Mouse (Mus musculus): ENCODE results near the gene Ttyh1. TPM values are rescaled to one million over a fixed set of nuclear protein-coding genes. Genes with fewer than 3 reads are reported as not detected.
A peak's percentile ranks its signal among the peaks of the same experiment; 100 is the strongest.

Ttyh1 gene
- polyA plus RNA-seq, 1 experiment from 2014 or later, result 87.3 TPM

- Histone ChIP-seq H3K4me1 (replicated peaks; ENCODE audit: control insufficient read depth, insufficient read depth, low read length) (no peaks in the 10 kb centered on the region), H3K36me3 (ENCODE audit: control insufficient read depth, insufficient read depth, low read length) (no peaks in the 10 kb centered on the region), H3K9me3 (ENCODE audit: control insufficient read depth, low read length) (no peaks in the 10 kb centered on the region), H3K27me3 (ENCODE audit: control insufficient read depth, insufficient read depth, low read length) (no peaks in the 10 kb centered on the region), H3K4me2 (ENCODE audit: low read depth, low read length, severe bottlenecking) (no peak overlapping the region), H3K4me3 (ENCODE audit: low read depth, low read length) (no peak overlapping the region), H3K27ac (ENCODE audit: low read depth, low read length) (no peak overlapping the region), H3K9ac (ENCODE audit: low read length) (no peak overlapping the region)
- 80% methylated on average over 4 of the region's 4 CpGs for WGBS
- DNase-seq (ENCODE audit: low spot score), result no peak
- ATAC-seq (replicated peaks; ENCODE audit: low FRiP score), result no peak
Measured at GRCm38 (mm10) chr7:4087238-4087895, 31.8 kb upstream of the Ttyh1 start.

- no peak for ATAC-seq (replicated peaks; ENCODE audit: low FRiP score)
- no peaks in the 10 kb centered on the region for H3K27me3 ChIP-seq (ENCODE audit: control insufficient read depth, insufficient read depth, low read length)
- no peaks in the 10 kb centered on the region for H3K9me3 ChIP-seq (ENCODE audit: control insufficient read depth, low read length)
- H3K4me3 ChIP-seq (ENCODE audit: low read depth, low read length), result no peak overlapping the region
- H3K27ac ChIP-seq (ENCODE audit: low read depth, low read length), result no peak overlapping the region
- no peak overlapping the region for H3K4me2 ChIP-seq (ENCODE audit: low read depth, low read length, severe bottlenecking)
- H3K9ac ChIP-seq (ENCODE audit: low read length), result no peak overlapping the region
- no peak for DNase-seq (ENCODE audit: low spot score)
- H3K4me1 ChIP-seq (replicated peaks; ENCODE audit: control insufficient read depth, insufficient read depth, low read length), result no peaks in the 10 kb centered on the region
- no peaks in the 10 kb centered on the region for H3K36me3 ChIP-seq (ENCODE audit: control insufficient read depth, insufficient read depth, low read length)
- 87% methylated on average over 6 of the region's 6 CpGs for WGBS
Measured at GRCm38 (mm10) chr7:4087896-4088480, 31.2 kb upstream of the Ttyh1 start.

GRCm38 (mm10) chr7:4088679-4089078 lies 30.5 kb upstream of the Ttyh1 start:
- Histone ChIP-seq H3K27ac (ENCODE audit: low read depth, low read length) (no peak overlapping the region), H3K4me2 (ENCODE audit: low read depth, low read length, severe bottlenecking) (no peak overlapping the region), H3K36me3 (ENCODE audit: control insufficient read depth, insufficient read depth, low read length) (no peaks in the 10 kb centered on the region), H3K27me3 (ENCODE audit: control insufficient read depth, insufficient read depth, low read length) (no peaks in the 10 kb centered on the region), H3K4me3 (ENCODE audit: low read depth, low read length) (no peak overlapping the region), H3K9me3 (ENCODE audit: control insufficient read depth, low read length) (no peaks in the 10 kb centered on the region), H3K9ac (ENCODE audit: low read length) (no peak overlapping the region), H3K4me1 (replicated peaks; ENCODE audit: control insufficient read depth, insufficient read depth, low read length) (no peaks in the 10 kb centered on the region)
- DNase-seq (ENCODE audit: low spot score) (no peak), ATAC-seq (replicated peaks; ENCODE audit: low FRiP score) (no peak)
- 94% methylated on average over 2 of the region's 2 CpGs for WGBS

GRCm38 (mm10) chr7:4091170-4091569 lies 28.0 kb upstream of the Ttyh1 start:
- Histone ChIP-seq H3K4me2 (ENCODE audit: low read depth, low read length, severe bottlenecking) (no peak overlapping the region), H3K4me1 (replicated peaks; ENCODE audit: control insufficient read depth, insufficient read depth, low read length) (no peaks in the 10 kb centered on the region), H3K4me3 (ENCODE audit: low read depth, low read length) (no peak overlapping the region), H3K9ac (ENCODE audit: low read length) (no peak overlapping the region), H3K9me3 (ENCODE audit: control insufficient read depth, low read length) (no peaks in the 10 kb centered on the region), H3K36me3 (ENCODE audit: control insufficient read depth, insufficient read depth, low read length) (no peaks in the 10 kb centered on the region), H3K27me3 (ENCODE audit: control insufficient read depth, insufficient read depth, low read length) (no peaks in the 10 kb centered on the region), H3K27ac (ENCODE audit: low read depth, low read length) (no peak overlapping the region)
- DNase-seq (ENCODE audit: low spot score) (no peak), ATAC-seq (replicated peaks; ENCODE audit: low FRiP score) (no peak)
- WGBS, result 58% methylated on average over 8 of the region's 8 CpGs

- no peak overlapping the region for H3K4me3 ChIP-seq (ENCODE audit: low read depth, low read length)
- H3K9ac ChIP-seq (ENCODE audit: low read length), result no peak overlapping the region
- no peaks in the 10 kb centered on the region for H3K27me3 ChIP-seq (ENCODE audit: control insufficient read depth, insufficient read depth, low read length)
- DNase-seq (ENCODE audit: low spot score) (no peak), ATAC-seq (replicated peaks; ENCODE audit: low FRiP score) (no peak)
- no peaks in the 10 kb centered on the region for H3K9me3 ChIP-seq (ENCODE audit: control insufficient read depth, low read length)
- H3K36me3 ChIP-seq (ENCODE audit: control insufficient read depth, insufficient read depth, low read length), result no peaks in the 10 kb centered on the region
- WGBS, result 80% methylated on average over 2 of the region's 2 CpGs
- no peaks in the 10 kb centered on the region for H3K4me1 ChIP-seq (replicated peaks; ENCODE audit: control insufficient read depth, insufficient read depth, low read length)
- H3K4me2 ChIP-seq (ENCODE audit: low read depth, low read length, severe bottlenecking), result no peak overlapping the region
- H3K27ac ChIP-seq (ENCODE audit: low read depth, low read length), result no peak overlapping the region
Measured at GRCm38 (mm10) chr7:4098301-4098700, 20.9 kb upstream of the Ttyh1 start.

GRCm38 (mm10) chr7:4098832-4099231 lies 20.4 kb upstream of the Ttyh1 start:
- H3K4me1 ChIP-seq (replicated peaks; ENCODE audit: control insufficient read depth, insufficient read depth, low read length), result no peaks in the 10 kb centered on the region
- no peak overlapping the region for H3K4me3 ChIP-seq (ENCODE audit: low read depth, low read length)
- WGBS, result 84% methylated on average over 2 of the region's 2 CpGs
- no peak overlapping the region for H3K27ac ChIP-seq (ENCODE audit: low read depth, low read length)
- DNase-seq (ENCODE audit: low spot score) (no peak), ATAC-seq (replicated peaks; ENCODE audit: low FRiP score) (no peak)
- no peaks in the 10 kb centered on the region for H3K27me3 ChIP-seq (ENCODE audit: control insufficient read depth, insufficient read depth, low read length)
- H3K9ac ChIP-seq (ENCODE audit: low read length), result no peak overlapping the region
- no peaks in the 10 kb centered on the region for H3K36me3 ChIP-seq (ENCODE audit: control insufficient read depth, insufficient read depth, low read length)
- no peaks in the 10 kb centered on the region for H3K9me3 ChIP-seq (ENCODE audit: control insufficient read depth, low read length)
- H3K4me2 ChIP-seq (ENCODE audit: low read depth, low read length, severe bottlenecking), result no peak overlapping the region

GRCm38 (mm10) chr7:4101144-4101543 lies 18.1 kb upstream of the Ttyh1 start:
- H3K4me1 ChIP-seq (replicated peaks; ENCODE audit: control insufficient read depth, insufficient read depth, low read length), result no peaks in the 10 kb centered on the region
- H3K9ac ChIP-seq (ENCODE audit: low read length), result no peak overlapping the region
- no peak overlapping the region for H3K27ac ChIP-seq (ENCODE audit: low read depth, low read length)
- H3K27me3 ChIP-seq (ENCODE audit: control insufficient read depth, insufficient read depth, low read length), result no peaks in the 10 kb centered on the region
- H3K4me3 ChIP-seq (ENCODE audit: low read depth, low read length), result no peak overlapping the region
- 81% methylated on average over 5 of the region's 5 CpGs for WGBS
- DNase-seq (ENCODE audit: low spot score) (no peak), ATAC-seq (replicated peaks; ENCODE audit: low FRiP score) (no peak)
- H3K4me2 ChIP-seq (ENCODE audit: low read depth, low read length, severe bottlenecking), result no peak overlapping the region
- H3K36me3 ChIP-seq (ENCODE audit: control insufficient read depth, insufficient read depth, low read length), result no peaks in the 10 kb centered on the region
- no peaks in the 10 kb centered on the region for H3K9me3 ChIP-seq (ENCODE audit: control insufficient read depth, low read length)

GRCm38 (mm10) chr7:4103411-4103810 lies 15.8 kb upstream of the Ttyh1 start:
- DNase-seq (ENCODE audit: low spot score), result no peak

GRCm38 (mm10) chr7:4111766-4112165 lies 7.4 kb upstream of the Ttyh1 start:
- no peak overlapping the region for H3K27ac ChIP-seq (ENCODE audit: low read depth, low read length)
- no peaks in the 10 kb centered on the region for H3K4me1 ChIP-seq (replicated peaks; ENCODE audit: control insufficient read depth, insufficient read depth, low read length)
- no peaks in the 10 kb centered on the region for H3K27me3 ChIP-seq (ENCODE audit: control insufficient read depth, insufficient read depth, low read length)
- no peak overlapping the region for H3K9ac ChIP-seq (ENCODE audit: low read length)
- no peak overlapping the region for H3K4me2 ChIP-seq (ENCODE audit: low read depth, low read length, severe bottlenecking)
- no peaks in the 10 kb centered on the region for H3K36me3 ChIP-seq (ENCODE audit: control insufficient read depth, insufficient read depth, low read length)
- no peak overlapping the region for H3K4me3 ChIP-seq (ENCODE audit: low read depth, low read length)
- no peaks in the 10 kb centered on the region for H3K9me3 ChIP-seq (ENCODE audit: control insufficient read depth, low read length)
- DNase-seq (ENCODE audit: low spot score) (no peak), ATAC-seq (replicated peaks; ENCODE audit: low FRiP score) (no peak)
- WGBS, result 53% methylated on average over 3 of the region's 3 CpGs

More at GRCm38 (mm10) chr7:4103411-4103810, 15.8 kb upstream of the Ttyh1 start:
- Histone ChIP-seq H3K4me1 (replicated peaks; ENCODE audit: control insufficient read depth, insufficient read depth, low read length) (no peaks in the 10 kb centered on the region), H3K4me3 (ENCODE audit: low read depth, low read length) (no peak overlapping the region), H3K36me3 (ENCODE audit: control insufficient read depth, insufficient read depth, low read length) (no peaks in the 10 kb centered on the region), H3K9ac (ENCODE audit: low read length) (no peak overlapping the region), H3K4me2 (ENCODE audit: low read depth, low read length, severe bottlenecking) (no peak overlapping the region), H3K27me3 (ENCODE audit: control insufficient read depth, insufficient read depth, low read length) (no peaks in the 10 kb centered on the region), H3K9me3 (ENCODE audit: control insufficient read depth, low read length) (no peaks in the 10 kb centered on the region), H3K27ac (ENCODE audit: low read depth, low read length) (no peak overlapping the region)
- WGBS, result 19% methylated on average over 4 of the region's 4 CpGs
- 0 out of 2 replicates have a peak, but pooled peaks have one; percentile 39 for ATAC-seq (replicated peaks; ENCODE audit: low FRiP score)
